Mouse (Mus musculus) midbrain, postnatal 0 days (tissue): Measurements from ENCODE around the gene Cebpe. TPM values are rescaled to one million over a fixed set of nuclear protein-coding genes. Genes with fewer than 3 reads are reported as not detected.

ENCODE experiments used
- ATAC-seq: fragments of 200-750 bp; cut with Nextera tagmentation; 2 replicates; pipeline ENCODE4 v1.8.0; 2017; ENCODE audit warnings: moderate number of reproducible peaks, mild to moderate bottlenecking, moderate TSS enrichment, moderate library complexity; ENCODE audit not compliant: low FRiP score
- DNase-seq: peaks from one replicate; pipeline ENCODE4 v3.0.0-alpha.2; 2015; ENCODE audit warnings: low spot score
- H3K27ac ChIP-seq: fragments of 300-500 bp; sonication (generic); 2 replicates; pipeline ENCODE4 v1.5.1; 2014; ENCODE audit warnings: low read depth, mild to moderate bottlenecking, low read length, mixed read lengths
- H3K27me3 ChIP-seq: fragments of 300-500 bp; sonication (generic); 2 replicates; pipeline ENCODE4 v1.6.1; 2014; ENCODE audit warnings: low read length, control low read depth, mixed read lengths; ENCODE audit not compliant: insufficient read depth
- H3K36me3 ChIP-seq: fragments of 300-500 bp; sonication (generic); 2 replicates; pipeline ENCODE4 v1.6.1; 2014; ENCODE audit warnings: low read length, control low read depth, mixed read lengths; ENCODE audit not compliant: insufficient read depth
- H3K4me1 ChIP-seq: fragments of 300-500 bp; sonication (generic); 2 replicates; pipeline ENCODE4 v1.6.1; 2014; ENCODE audit warnings: mild to moderate bottlenecking, control low read depth, antibody characterized with exemption, low read length, mixed read lengths; ENCODE audit not compliant: insufficient read depth
- H3K4me2 ChIP-seq: fragments of 300-500 bp; sonication (generic); 2 replicates; pipeline ENCODE4 v1.6.1; 2014; ENCODE audit warnings: low read depth, mild to moderate bottlenecking, low read length, mixed read lengths; ENCODE audit not compliant: poor library complexity, severe bottlenecking
- H3K4me3 ChIP-seq: fragments of 300-500 bp; sonication (generic); 2 replicates; pipeline ENCODE4 v1.5.1; 2014; ENCODE audit warnings: low read depth, mild to moderate bottlenecking, low read length, moderate library complexity
- H3K9ac ChIP-seq: fragments of 300-500 bp; sonication (generic); replicated peaks from 2 replicates; pipeline ENCODE4 v1.6.1; 2014; ENCODE audit warnings: mild to moderate bottlenecking, low read length, moderate library complexity, mixed read lengths; ENCODE audit not compliant: poor library complexity, severe bottlenecking
- H3K9me3 ChIP-seq: fragments of 300-500 bp; sonication (generic); 2 replicates; pipeline ENCODE4 v1.6.1; 2016; ENCODE audit warnings: low read length, control low read depth
- CTCF ChIP-seq: IDR thresholded peaks from 2 replicates; pipeline ENCODE4 v1.5.1; 2016; ENCODE audit warnings: antibody characterized with exemption, mild to moderate bottlenecking
- WGBS: fragments of 180-500 bp; shearing (Covaris S2); extraction: QIAGEN DNeasy Blood & Tissue Kit; methylation state at CpG from one replicate; pipeline ENCODE4 v1.1.7; 2014; 5-methylcytosine and 5-hydroxymethylcytosine counted together
- polyA plus RNA-seq: library from polyadenylated mRNA; unstranded; fragments of >200 nt; fragmentation: Nextera tagmentation; extraction: Ambion mirVana; gene quantifications from 2 replicates; pipeline ENCODE4 v1.2.1, GENCODE M21; 2015
- total RNA-seq: library from RNA; depleted of rRNA; stranded (reverse); fragments of >200 nt; gene quantifications from 2 replicates; pipeline ENCODE4 v1.2.3, GENCODE M21; 2014

The Cebpe gene
- total and polyA plus RNA-seq, 2 experiments from 2014 or later, result not detected

DNA sequence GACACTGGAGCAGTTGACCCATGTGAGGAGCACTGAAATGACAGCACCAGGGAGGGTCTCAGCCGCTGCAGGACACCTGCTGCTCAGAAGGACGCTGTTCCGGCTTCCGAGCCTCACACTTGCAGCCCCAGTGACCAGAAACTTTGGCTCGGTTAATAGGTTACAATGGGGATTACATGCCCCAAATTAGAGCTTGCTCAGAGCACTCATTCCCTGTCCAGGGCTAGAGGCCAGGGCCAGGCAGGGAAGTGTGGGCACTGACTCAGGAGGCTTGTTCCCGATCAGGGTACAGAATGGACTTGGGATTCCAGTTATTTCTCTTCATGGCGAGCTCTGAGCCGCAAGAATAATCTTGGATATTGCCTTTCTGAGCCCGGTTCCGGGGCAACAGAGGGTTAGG lies 25.7 kb upstream of the Cebpe start:
- 44% methylated on average over 10 of the region's 10 CpGs for WGBS

DNA sequence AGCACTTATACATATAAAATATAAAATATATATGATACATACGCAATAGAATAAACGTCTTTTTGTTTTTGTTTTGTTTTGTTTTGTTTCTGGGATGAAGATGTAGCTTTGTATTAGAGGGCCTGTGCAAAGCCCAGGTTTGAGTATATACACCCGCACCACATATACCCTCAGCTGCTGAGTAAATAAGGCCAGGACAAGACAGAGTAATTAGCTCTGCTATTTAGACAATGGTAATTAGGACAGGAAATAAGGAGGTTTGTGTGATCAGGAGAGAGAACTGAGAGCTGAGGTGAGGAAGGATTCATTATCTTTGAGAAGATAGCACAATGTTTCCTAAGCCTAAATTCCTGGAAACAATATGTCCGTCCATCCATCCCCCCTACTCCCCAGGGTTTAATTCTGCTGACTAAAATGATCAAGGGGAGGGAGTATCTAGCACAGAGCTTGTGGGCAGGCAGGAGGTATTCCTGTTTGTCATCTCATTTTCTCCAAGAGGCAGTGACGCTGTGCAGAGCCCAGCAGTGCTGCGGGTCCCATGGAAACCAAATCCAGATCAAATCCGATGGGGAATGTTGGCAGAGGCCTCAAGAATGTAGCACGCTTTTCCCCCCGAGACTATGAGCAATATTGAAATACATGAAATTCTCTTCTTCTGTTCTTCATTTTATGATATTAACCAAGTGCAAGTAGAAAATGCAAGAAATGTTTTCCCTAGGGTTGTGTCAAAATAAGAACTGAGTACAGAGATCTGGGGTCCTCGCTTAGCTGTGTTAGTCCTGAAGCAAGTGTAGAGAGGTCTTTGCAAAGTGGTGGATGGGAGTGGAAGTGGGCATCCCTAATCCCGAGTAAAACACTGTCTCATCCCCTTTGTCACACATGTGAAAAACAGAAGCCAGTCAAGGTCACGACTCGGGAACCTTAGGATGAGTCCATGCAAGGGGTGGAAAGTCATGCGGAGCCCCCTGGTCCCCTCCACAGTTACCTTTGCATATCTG lies 24.9 kb upstream of the Cebpe start:
- Histone ChIP-seq H3K27ac (peak overlapping the region; percentile 48), H3K9me3 (no peaks in the 10 kb centered on the region), H3K36me3 (peaks cover 4% of the 10 kb centered on the region; the same call in 1 of the 2 replicates), H3K9ac (0 out of 2 replicates have a peak overlapping the region, but pooled peaks have one; percentile 8), H3K4me3 (no peak overlapping the region), H3K4me1 (peaks cover 7% of the 10 kb centered on the region), H3K4me2 (no peak overlapping the region), H3K27me3 (no peaks in the 10 kb centered on the region)
- DNase-seq (peak; percentile 73), ATAC-seq (peak; percentile 74)
- TF ChIP-seq CTCF, result no peak
- WGBS, result 36% methylated on average over 14 of the region's 14 CpGs

More for the DNA sequence above, 25.7 kb upstream of the Cebpe start:
- Histone ChIP-seq H3K36me3 (no peaks in the 10 kb centered on the region), H3K4me2 (no peak overlapping the region), H3K4me3 (no peak overlapping the region), H3K9me3 (no peaks in the 10 kb centered on the region), H3K9ac (no peak overlapping the region), H3K4me1 (peaks cover 7% of the 10 kb centered on the region), H3K27me3 (no peaks in the 10 kb centered on the region), H3K27ac (no peak overlapping the region)
- ATAC-seq (no peak), DNase-seq (no peak)
- no peak for TF ChIP-seq CTCF

DNA sequence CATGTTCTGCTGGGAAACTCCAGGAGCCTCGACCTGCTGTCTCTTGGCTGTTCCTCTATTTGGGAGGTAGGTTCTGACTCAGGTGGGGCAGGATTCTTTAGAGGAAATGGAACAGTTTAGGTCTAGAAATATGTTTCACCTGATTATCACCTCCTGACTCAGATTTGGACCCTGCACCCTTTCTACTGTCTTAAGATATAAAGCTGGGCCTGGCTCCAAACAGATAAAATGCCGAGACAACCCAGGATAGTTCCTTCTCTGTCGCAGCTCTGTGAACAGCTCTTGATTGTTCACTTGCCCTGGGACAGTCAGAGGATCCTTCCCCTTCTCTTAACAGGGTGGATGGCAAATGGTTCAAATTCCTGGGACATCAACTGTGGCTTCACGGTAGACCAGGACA lies 23.2 kb upstream of the Cebpe start:
- 87% methylated on average over 4 of the region's 4 CpGs for WGBS

DNA sequence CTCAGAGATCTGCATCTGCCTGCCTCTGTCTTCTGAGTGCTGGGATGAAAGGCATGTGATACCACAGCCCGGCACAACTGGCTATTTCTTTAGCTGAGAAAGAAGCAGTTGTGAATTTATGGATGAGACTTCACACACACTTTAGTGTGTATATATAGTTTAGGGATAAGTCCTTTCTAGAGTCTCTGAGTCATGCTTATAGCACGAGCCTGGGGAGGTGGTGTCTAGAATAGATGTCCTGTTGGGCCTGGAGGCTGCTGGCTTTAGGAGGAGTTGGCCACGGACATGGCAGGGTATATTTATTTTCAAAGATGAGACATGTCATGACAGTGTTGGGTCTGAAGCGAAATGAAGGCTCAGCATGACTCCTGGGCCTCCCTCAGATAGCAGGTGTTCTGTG lies 22.0 kb upstream of the Cebpe start:
- no peak overlapping the region for H3K4me2 ChIP-seq
- no peak overlapping the region for H3K9ac ChIP-seq
- no peak for TF ChIP-seq CTCF
- no peaks in the 10 kb centered on the region for H3K27me3 ChIP-seq
- ATAC-seq, result no peak
- H3K36me3 ChIP-seq, result peaks cover 4% of the 10 kb centered on the region; the same call in 1 of the 2 replicates
- WGBS, result 61% methylated on average over 4 of the region's 4 CpGs
- DNase-seq, result no peak
- H3K4me1 ChIP-seq, result peaks cover 7% of the 10 kb centered on the region
- no peaks in the 10 kb centered on the region for H3K9me3 ChIP-seq
- H3K4me3 ChIP-seq, result no peak overlapping the region
- H3K27ac ChIP-seq, result no peak overlapping the region

More for the DNA sequence above, 23.2 kb upstream of the Cebpe start:
- Histone ChIP-seq H3K4me1 (peaks cover 7% of the 10 kb centered on the region), H3K4me3 (no peak overlapping the region), H3K36me3 (peaks cover 4% of the 10 kb centered on the region; the same call in 1 of the 2 replicates), H3K9ac (no peak overlapping the region), H3K27me3 (no peaks in the 10 kb centered on the region), H3K9me3 (no peaks in the 10 kb centered on the region), H3K27ac (no peak overlapping the region), H3K4me2 (no peak overlapping the region)
- no peak for ATAC-seq
- TF ChIP-seq CTCF, result no peak
- no peak for DNase-seq

DNA sequence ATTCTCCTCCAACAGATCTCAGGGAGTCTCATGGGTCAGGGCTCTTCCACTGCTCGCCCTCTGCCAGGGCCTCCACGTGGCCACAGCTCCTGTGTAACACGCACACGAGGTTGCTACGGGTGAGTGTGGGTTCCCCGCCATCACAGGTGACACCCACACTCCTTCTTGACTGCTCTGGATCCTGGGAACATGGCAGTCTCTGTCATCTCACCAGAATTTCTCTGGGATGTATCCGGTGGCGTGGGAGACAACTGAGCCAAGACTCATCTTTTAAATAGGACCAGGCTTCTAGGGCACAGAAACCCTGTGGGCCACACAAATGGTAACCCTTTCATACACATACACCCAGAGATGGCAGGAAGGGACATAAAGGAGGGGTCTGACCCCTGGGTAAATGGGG lies 20.2 kb upstream of the Cebpe start:
- no peaks in the 10 kb centered on the region for H3K27me3 ChIP-seq
- TF ChIP-seq CTCF, result no peak
- no peak overlapping the region for H3K4me3 ChIP-seq
- peaks cover 4% of the 10 kb centered on the region; the same call in 1 of the 2 replicates for H3K36me3 ChIP-seq
- no peaks in the 10 kb centered on the region for H3K9me3 ChIP-seq
- no peak overlapping the region for H3K27ac ChIP-seq
- 90% methylated on average over 8 of the region's 8 CpGs for WGBS
- no peak overlapping the region for H3K4me2 ChIP-seq
- ATAC-seq, result no peak
- DNase-seq, result no peak
- H3K4me1 ChIP-seq, result 0 out of 2 replicates have a peak, but pooled peaks cover 2% of the 10 kb centered on the region
- H3K9ac ChIP-seq, result no peak overlapping the region; the same call in 1 of the 2 replicates

DNA sequence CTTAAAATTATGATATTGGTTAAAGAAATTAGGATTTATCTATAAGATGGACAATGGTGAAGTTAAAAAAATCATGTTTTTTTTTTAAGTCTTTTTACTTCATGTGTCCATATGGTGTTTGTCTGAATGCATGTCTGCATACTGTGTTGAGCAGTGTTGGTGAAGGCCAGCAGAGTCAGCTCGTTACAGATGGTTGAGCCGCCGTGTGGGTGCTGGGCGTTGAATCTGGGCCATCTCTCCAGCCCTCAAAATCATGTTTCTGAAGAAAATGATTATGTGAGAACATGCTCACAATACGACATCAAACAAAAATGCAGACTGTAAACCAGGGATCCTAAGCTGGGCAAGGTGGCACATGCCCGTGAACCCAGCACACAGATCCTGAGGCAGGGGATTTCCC lies 18.3 kb upstream of the Cebpe start:
- Histone ChIP-seq H3K36me3 (peaks cover 10% of the 10 kb centered on the region), H3K9me3 (no peaks in the 10 kb centered on the region), H3K4me1 (no peaks in the 10 kb centered on the region), H3K27ac (no peak overlapping the region), H3K27me3 (no peaks in the 10 kb centered on the region), H3K4me3 (no peak overlapping the region), H3K9ac (no peak overlapping the region), H3K4me2 (no peak overlapping the region)
- ATAC-seq, result no peak
- WGBS, result 91% methylated on average over 6 of the region's 6 CpGs
- no peak for DNase-seq
- no peak for TF ChIP-seq CTCF
